Mouse (Mus musculus) urinary bladder, adult 2 months (tissue): ENCODE data around the gene Sult1b1. TPM values are rescaled to one million over a fixed set of nuclear protein-coding genes. Genes with fewer than 3 reads are reported as not detected.
"Not testable (repeated sequence)": the region's sequence is repeated elsewhere in the genome, so short reads cannot be mapped to it uniquely, and the experiment has no call there.

Experiments used
- DNase-seq: peaks from one replicate; pipeline ENCODE4 v3.0.0; 2022; ENCODE audit warnings: low spot score
- polyA plus RNA-seq: library from polyadenylated mRNA; depleted of rRNA; stranded (reverse); fragments of >200 nt; gene quantifications from 2 replicates; pipeline ENCODE4 v1.2.3, GENCODE M21; 2012; rRNA removed

Sult1b1 gene
- 0.25 and 0.33 TPM in 2 replicates for polyA plus RNA-seq

GRCm38 (mm10) chr5:87538111-87538510 lies at the start of gene Sult1b1:
TSS of gene Sult1b1 (minus strand) at chr5:87538195.
- DNase-seq, result no peak

- no peak for DNase-seq
These were observed 42.4 kb upstream of the Sult1b1 start for GRCm38 (mm10) chr5:87580389-87580788.

DNA sequence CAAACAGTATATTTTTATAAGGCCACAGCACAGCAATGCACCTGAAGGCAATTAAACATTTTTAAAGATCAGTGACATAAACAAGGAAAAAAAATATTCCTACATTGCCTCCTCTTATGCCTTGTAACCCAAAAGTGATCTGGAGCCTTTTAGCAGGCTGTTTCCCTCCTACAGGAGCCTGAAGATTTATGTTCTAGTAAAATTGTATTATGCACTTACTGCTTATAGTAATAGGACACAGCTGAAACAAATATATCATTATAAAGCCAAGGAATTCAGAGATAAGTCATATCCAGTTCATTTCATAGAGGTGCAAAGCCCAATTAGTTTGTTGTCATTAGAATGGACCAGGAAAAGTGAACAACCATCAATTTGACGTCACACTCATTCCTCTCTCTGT lies 36.2 kb upstream of the Sult1b1 start:
- DNase-seq, result no peak

DNA sequence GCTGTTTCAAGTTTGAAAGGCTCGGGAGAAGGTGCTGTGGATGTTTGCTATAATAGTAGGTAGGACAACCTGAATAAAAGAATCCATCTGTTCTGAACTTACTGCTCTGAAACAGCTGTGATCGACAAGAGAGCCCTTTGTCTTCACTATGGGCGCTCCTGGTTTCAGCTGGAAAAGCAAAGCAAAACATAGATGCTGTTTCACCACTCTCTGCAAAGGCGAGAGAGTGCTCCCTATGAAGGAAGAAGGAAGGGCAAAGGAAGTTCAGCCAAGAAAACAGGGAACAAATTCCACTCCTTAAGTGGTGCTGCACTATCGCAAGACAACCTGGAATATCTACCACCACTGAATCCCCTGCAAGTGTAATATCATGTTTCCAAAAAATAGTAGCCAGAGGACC lies 35.5 kb upstream of the Sult1b1 start:
- DNase-seq, result no peak

- DNase-seq, result no peak
These were observed 34.8 kb upstream of the Sult1b1 start for GRCm38 (mm10) chr5:87572781-87573180.

DNA sequence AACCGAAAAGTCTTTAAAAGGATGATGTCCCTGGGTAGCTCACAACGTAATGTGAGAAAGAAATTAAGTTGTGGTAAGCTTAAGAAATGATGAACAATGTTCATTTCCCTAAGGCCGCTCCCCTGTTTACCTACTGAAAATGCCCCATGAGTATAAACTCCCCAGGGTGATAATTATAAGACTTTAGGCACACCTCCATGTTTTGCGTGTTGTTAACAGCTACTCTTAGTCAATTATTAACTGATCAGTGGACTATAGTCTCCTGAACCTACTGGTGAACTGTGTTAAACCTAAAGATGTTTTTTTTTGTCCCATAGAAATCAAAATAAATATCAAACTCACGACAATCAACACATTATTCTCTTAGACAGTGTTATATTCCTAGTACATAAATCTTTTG lies 30.9 kb upstream of the Sult1b1 start, which contains the start of gene Sult1d1:
TSS of gene Sult1d1 (minus strand) at position 183 of the 400 bp plus-strand sequence.
- DNase-seq, result no peak

- DNase-seq, result no peak
These were observed 29.3 kb upstream of the Sult1b1 start for GRCm38 (mm10) chr5:87567306-87567705.

DNA sequence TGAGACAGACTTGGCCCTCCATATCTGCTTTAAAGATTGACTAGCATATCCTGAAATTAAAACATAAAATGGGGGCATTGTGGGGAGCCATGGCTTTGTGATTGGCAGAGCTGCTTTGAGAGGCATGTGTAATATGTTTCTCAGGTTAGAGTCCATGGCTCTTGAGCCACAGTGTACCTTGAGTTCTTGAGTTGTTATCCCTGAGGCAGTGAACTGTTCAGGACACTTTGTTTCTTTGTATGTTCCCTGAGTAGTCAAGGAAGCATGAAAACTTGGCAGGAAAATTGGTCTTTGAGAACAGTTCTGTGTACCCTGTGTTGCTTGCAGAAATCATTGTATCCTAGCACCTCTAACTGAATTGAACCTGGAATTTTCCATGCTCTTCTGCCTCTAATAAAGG lies 25.0 kb upstream of the Sult1b1 start:
- DNase-seq, result no peak

GRCm38 (mm10) chr5:87562526-87562925 lies 24.5 kb upstream of the Sult1b1 start:
- no peak for DNase-seq

DNA sequence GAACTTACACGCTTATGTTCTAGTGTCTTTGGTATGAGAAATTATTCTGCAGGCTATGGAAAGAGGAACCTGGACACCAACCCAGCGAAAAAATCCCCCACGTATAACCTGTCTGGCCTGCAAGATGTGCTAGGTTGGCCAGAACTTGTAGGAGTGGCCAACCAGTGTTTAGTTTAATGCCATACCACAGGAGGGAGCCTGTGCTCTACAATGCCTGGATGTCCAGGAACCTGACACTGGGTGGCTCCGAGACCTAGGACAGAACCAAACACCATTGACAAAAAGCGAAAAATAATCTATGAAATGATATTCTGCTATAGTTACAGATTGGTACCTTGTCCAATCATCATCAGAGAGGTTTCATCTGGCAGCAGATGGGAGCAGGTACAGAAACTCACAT lies 22.1 kb upstream of the Sult1b1 start:
- DNase-seq, result no peak

GRCm38 (mm10) chr5:87550935-87551334 lies 12.9 kb upstream of the Sult1b1 start:
- DNase-seq, result no peak

GRCm38 (mm10) chr5:87535994-87536644 lies 1.9 kb downstream of the Sult1b1 start:
- DNase-seq, result no peak

DNA sequence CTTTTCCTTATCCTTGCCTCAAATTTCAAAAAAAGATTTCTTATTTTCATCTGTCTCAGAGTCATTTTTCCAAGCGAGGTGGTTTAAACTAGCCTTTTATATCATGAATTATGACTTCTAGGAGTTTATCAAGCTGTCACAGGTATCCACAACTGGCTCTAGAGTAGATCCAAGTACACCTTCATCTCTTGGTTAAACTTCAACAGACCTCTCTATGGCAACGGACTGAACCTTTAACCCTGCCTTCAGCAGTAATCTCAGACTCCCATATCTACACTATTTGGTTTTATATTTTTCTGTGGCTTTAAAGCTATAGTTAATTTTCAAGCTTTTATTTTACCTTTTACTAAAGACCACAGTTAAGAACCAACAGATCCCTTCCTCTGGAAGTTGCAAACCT lies 5.7 kb downstream of the Sult1b1 start:
- no peak for DNase-seq

- DNase-seq, result not testable (repeated sequence)
These were observed 14.4 kb downstream of the Sult1b1 start for GRCm38 (mm10) chr5:87523561-87523960.

DNA sequence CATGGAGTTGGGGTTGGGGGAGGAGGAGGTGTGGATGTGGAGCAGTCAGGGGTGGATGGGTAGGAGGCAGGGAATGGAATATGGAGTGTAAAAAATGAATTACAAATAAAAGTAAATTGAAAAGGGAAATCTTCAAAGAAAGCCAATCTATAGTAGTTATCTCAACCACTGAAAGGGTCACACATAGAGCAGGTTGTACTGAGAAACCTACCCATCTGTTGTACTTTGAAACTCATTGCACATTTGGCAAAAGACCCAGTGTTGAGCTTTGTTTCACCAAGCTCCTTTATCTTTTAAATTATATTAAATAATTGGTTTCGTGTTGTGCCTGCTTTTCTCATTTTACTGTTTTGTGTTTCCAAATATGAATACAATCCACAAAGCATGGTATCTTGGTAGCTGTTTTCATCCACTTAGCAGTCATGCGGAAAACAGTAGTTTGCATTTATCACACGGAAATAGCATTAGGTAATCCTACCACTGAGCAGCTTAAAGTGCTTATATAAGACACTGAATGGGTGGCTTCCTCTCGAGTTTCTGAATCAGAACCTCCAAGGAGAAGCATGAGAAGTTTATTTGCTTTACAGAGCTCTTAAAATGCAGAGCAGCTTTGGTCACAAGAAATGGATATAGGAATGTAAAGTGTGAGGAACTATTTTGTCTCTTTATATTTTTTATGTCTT lies 32.1 kb downstream of the Sult1b1 start:
- no peak for DNase-seq

DNA sequence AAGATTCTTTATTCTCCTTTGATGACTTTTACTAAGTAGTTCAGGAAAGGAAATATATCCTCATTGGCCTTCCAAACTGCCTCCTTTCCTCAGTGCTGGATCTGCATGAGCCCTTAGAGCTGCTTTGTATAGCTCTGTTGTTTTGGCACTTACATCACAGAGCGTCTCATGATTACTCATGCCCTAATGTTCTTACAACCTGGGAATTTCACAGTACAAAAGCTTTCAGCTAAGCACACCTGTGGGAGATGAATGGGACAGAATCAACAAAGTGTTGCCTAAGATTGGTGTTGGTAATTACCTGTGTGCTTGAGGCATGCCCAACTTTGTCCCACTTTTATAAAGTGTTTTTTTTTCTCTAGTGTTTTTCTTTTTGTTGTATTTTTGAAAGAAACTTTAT lies 35.3 kb downstream of the Sult1b1 start:
- DNase-seq, result no peak

GRCm38 (mm10) chr5:87499341-87499740 lies 38.7 kb downstream of the Sult1b1 start:
- DNase-seq, result no peak

GRCm38 (mm10) chr5:87498936-87499335 lies 39.1 kb downstream of the Sult1b1 start:
- DNase-seq, result no peak

DNA sequence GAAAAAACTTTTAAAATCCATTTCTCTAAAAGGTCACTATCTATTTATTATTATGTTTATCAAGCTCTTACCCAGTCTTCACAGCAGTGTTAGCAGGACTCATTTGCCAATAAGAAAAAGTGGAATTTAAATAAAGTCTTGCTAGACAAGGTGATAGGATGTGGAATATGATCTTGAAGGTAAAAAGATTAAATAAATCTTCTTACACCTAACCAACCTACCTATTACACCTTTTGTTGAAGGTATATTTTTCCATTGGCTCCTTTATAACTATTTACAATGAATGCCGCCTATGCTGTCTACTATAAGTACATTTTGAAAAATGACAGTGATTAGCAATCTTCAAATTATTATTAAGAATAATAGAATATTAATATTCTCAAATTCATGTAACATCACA lies 47.2 kb downstream of the Sult1b1 start, which contains the start of gene Ugt2a1:
TSS of gene Ugt2a1 (minus strand) at position 101 of the 400 bp plus-strand sequence.
- DNase-seq, result no peak

GRCm38 (mm10) chr5:87486706-87487105 lies 51.3 kb downstream of the Sult1b1 start, which contains the start of gene Gm43638:
TSS of gene Gm43638 (minus strand) at chr5:87486806.
- not testable (repeated sequence) for DNase-seq

DNA sequence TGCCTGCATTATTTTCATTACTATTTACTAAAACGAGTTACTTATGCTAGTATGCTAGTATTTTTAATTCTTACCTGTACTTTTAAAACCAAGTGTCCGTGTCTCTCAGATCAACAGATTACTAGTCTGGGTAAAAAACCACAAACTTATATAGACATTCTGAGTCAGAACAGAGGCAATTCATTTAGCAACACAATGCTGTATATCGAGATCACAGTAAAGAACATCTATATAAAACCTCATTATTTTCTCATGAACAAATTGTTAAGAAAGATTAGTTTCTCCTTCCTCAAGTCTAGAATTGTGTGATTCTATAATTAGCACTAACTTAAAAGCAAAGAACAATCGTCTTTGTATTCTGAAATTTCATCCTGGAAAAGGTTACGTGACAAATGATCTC lies 55.8 kb downstream of the Sult1b1 start, which contains the start of gene Ugt2a2:
TSS of gene Ugt2a2 (minus strand) at position 101 of the 400 bp plus-strand sequence.
- DNase-seq, result no peak
